Mouse (Mus musculus) adrenal gland (tissue): Measurements from ENCODE around the gene Tas2r113.
"Not testable (repeated sequence)": the region's sequence is repeated elsewhere in the genome, so short reads cannot be mapped to it uniquely, and the experiment has no call there.

Source experiments
- intact Hi-C: fragments of 180-260 bp; cut with DNase I; formaldehyde crosslinking; loops from one replicate; pipeline ENCODE4 v1.15.1; 2025
- long read RNA-seq, 2 experiments: library from polyadenylated mRNA; unstranded; transcript quantifications; one replicate each; pipeline ENCODE4 v2.0.0; 2020; ENCODE audit warnings: borderline replicate concordance in 1 of 2; ENCODE audit not compliant: insufficient replicate concordance in 1 of 2

Tas2r113 gene
- long read RNA-seq, experiment 1, result 0 reads
- long read RNA-seq, experiment 2, result 0 reads

GRCm38 (mm10) chr6:132892711-132893110 lies at the start of gene Tas2r113:
Tas2r113 (plus strand) TSS chr6:132893011.
- intact Hi-C loops, result no loop called here

- intact Hi-C loops, result no loop called here
Measured at GRCm38 (mm10) chr6:132846842-132847241, 46.0 kb upstream of the Tas2r113 start, which contains the start of gene Tas2r123. Tas2r123 (plus strand) TSS chr6:132847142.

GRCm38 (mm10) chr6:132855138-132855537 lies 37.7 kb upstream of the Tas2r113 start, which contains the start of gene Tas2r116:
Tas2r116 (plus strand) TSS chr6:132855438.
- intact Hi-C loops, result no loop called here

- intact Hi-C loops, result no loop called here
Measured at GRCm38 (mm10) chr6:132867708-132868107, 25.1 kb upstream of the Tas2r113 start, which contains the start of gene Tas2r110. Tas2r110 (plus strand) TSS chr6:132868008.

GRCm38 (mm10) chr6:132909351-132909750 lies 16.5 kb downstream of the Tas2r113 start, which contains the start of gene Tas2r125:
Tas2r125 (plus strand) TSS chr6:132909651.
- intact Hi-C loops, result no loop called here

- intact Hi-C loops, result not testable (repeated sequence)
Measured at GRCm38 (mm10) chr6:132941376-132941775, 48.6 kb downstream of the Tas2r113 start.
